Mouse (Mus musculus) urinary bladder, postnatal 14 days (tissue): ENCODE measurements around the gene Clp1.
A peak's percentile ranks its signal among the peaks of the same experiment; 100 is the strongest.

Source experiments
- DNase-seq: peaks from one replicate; pipeline ENCODE4 v3.0.0; 2021; ENCODE audit warnings: low spot score

Clp1 gene

DNA sequence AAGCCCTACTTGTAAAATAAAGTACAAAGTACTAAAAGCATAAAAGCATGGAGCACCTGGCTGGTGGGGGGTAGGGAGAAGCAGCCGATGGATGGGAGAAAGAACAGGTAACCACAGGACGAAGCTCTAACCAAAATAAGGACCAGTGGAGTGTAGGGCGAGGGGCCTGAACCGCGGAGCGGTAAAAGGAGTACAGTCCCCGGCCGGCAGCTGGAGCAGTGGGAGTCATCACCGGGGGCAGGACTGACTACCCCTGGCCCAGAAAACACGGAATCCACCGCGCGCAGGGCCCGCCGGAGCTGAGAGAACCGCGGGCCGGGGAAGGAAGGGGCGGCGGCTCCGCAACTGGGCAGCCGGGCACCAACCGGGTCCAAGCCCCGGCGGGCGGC, 12.7 kb downstream of the Clp1 start:
- peak; percentile 33 for DNase-seq

DNA sequence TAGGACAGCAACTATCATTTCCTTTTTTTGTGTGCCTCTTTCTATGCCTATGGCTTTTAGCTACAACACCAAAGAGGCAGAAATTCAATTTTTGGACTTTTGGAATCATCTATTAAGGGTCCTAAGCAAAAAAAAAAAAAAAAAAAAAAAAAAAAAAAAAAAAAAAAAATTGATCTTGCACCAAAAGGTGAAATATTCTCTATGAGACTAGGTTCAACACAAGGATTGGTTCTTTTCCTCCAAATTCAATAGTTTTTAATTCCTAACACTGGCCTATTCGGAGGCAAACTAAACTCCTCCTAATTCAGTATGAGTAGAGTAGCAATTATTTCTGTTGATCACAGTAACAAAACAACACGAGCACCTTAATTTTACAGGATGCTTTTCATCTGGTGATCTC, 15.3 kb downstream of the Clp1 start:
- no peak for DNase-seq

DNA sequence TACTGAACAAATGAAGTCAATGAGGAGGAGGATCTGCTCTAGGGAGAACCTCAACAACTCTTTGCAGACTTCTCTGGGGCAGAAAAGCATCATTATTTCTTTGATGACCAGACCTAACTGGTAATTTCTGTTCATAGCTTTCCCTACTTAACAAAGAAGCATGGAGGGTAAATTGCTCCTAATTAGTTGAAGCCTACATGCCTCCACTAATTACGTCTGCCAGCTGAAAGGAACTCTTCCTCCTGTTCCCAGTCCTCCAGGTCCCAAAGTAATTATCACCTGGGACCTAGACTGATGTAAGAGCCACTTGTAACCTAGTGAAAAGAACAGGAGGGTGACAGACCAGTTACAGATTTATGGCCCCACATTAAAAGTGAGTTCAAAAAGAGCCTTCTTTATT, 19.6 kb downstream of the Clp1 start:
- no peak for DNase-seq

DNA sequence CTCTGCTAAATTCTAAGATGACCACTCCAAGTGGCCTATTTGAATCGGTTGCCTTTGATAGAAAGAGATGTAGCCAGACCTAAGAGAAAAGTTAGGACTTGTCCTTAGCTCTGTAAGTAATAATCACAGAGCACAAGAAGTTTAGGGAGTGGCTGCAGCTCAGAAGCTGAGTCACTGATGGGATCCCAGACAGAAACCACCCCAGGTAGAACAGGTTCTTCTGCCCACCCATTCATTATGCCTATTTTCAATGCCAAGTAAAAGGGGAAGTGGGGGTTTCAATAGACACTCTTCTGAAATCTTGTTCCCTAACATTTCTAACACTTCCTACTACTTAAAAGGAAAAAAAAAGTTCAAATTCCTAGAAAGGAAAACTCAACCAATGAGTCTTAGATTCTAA, 21.9 kb downstream of the Clp1 start:
- DNase-seq, result peak; percentile 41

DNA sequence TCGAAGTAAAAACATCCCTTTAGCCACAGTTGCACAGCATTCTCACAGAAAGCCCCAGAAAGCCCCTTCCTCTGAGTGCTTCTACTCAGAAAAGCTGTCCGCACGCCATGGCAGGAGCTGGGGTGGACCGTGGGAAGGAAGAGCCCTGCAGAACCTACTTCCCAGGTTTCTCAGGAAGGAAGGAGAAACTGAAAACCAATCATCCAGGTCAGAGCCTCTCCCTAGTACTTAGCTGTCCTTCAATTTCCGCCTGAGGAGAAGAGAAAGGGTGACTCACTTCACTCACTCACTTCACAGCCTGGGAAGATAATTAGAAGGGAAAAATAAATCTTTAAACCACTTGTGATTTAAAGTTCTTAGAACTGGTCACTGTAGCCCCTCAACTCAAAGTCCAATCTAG, 22.8 kb downstream of the Clp1 start:
- DNase-seq, result no peak

DNA sequence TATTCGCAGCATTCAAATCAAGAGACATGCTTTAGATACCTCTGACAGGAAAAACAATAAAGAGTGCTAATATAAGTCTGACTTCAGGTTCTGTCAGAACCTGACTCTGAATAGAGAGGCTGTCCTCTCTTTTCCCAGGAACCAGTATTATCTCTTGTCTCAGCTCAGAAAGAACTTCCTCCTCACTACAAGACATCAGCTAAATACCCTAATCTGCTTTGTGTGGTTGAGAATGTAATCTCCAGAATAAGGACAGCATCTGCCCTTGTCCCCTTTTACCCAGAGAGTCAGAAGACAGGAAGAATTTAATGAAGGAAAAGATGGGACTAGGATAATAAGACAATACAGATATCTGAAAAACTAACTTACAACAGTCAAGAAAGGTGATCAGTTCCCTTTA, 23.7 kb downstream of the Clp1 start:
- no peak for DNase-seq

DNA sequence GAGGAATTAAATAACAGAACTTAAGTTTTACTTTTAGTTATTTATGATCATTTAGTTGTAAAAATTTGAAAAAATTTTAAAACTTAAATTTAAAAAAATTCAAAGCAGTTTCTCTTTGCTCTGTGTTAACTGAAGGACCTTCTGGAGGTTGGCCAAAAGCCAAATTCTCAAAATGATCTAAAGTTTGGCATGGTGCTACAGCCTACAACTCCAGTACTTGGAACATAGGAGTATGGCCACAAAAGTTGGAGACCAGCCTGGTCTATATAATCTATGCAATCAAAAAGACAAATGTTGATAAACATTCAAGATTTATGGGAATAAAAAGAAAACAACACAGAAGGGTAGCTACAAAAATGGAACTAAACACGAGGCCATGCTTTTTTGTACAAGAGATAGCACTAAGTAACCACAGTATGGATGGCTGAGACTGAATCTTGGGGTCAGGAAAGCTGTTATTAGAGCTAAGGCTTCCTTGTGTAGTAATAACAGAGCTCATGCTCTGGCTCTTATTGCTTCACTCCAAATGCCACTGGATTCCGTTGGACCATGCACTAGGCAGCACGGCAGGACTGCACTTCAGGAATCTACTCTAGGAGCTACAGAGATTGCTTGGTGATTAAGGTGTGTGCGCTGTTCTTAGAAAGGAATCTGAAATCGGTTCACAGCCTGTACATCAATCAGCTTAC, 32.0 kb downstream of the Clp1 start:
- no peak for DNase-seq

DNA sequence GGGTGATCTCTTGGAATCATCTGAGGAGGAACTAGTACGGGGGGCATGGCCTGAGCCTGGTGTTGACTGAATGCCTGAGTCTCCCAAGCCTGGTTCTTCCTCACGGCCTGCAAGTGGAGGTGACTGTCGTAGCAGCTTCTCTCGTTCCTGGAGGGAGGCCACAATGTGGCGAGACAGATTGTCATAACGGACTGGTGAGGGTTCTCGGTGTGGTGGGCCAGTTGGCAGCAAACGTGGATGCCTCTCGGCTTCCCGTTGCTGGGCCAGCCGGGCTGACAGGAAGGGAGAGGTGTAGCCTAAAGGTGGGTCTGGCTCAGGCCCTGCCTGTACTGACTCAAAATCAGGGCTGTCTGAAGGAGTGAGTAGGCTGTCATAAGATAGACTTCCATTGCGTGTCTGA, 37.1 kb downstream of the Clp1 start:
- DNase-seq, result no peak

DNA sequence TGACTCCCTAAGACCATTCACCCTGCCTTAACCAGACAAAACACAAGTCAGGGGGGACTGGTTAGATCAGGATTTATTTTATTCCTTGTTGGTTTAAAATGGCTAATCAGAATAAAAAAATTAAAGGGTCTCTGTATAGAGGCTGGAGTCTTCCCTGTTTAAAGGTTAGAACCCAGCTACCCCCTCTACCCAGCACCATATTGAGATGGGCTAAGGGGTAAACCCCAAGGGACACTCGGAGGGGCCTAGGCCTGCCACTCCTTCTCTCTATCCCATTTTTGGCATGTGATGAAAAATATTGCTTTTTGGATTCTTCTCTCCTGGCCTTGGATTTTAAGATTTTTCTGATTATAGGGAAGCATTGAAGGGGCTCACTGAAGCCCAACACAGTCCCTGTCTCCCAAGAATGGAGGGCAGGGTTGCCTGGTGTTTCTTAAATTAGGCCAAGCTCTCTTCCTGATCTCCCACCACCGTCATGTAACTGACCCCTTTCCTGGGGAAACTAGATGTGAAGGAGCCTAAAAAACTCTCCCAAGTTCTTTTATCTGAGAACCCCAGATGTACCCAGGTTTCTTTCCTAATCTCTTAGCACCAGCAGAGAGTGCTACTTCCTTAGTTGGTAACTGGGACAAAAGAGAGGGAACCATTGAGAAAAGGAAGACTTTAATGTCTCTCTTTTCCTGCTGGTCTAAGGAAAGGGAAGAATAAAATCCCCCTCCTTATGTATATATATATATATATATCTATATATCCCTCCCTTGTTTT, 38.9 kb downstream of the Clp1 start:
- no peak for DNase-seq

DNA sequence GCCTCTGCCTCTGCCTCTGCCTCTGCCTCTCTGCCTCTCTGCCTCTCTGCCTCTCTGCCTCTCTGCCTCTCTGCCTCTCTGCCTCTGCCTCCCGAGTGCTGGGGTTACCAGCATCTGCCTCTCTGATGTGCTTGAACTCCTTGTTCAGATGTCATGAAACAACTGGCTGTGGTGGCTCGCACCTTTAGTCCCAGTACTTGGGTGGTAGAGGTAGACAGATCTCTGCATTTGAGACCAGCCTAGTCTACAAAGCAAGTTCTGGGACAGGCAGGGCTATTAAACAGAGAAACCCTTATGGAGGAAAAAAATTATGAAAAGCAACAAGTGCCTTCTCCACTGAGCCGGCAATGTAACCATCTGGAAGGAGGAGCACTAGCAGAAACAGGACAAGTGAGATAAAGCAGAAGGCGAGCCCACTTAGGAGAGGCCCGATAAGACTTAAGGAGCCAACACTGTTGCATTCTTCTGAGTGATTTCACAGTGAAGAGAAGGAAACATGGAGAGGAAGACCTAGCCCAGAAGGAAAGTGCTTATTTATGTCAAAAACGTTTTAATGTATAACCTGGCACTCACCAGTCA, 44.5 kb downstream of the Clp1 start:
- DNase-seq, result no peak

DNA sequence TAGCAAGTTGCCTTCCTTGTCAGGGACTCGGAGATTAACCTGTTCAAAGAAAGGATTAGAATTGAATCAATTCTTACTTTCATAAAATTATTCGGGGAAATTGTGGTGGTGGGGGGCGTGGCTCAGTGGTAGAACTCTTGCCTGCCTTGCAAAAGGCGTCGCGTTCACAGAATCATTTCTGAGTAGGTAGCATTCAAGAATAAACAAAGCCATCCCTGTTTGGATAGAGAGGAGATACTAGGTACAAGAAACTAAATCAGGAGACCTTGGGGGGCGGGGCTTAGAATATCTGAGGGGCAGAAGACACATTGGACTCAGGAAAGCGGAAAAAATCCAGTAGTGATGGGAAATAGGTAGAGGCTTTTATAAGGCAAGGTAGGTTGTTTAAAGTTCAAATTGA, 48.1 kb downstream of the Clp1 start, which contains the start of gene Tmx2:
TSS of gene Tmx2 (minus strand) at position 125 of the 400 bp plus-strand sequence.
- no peak for DNase-seq

DNA sequence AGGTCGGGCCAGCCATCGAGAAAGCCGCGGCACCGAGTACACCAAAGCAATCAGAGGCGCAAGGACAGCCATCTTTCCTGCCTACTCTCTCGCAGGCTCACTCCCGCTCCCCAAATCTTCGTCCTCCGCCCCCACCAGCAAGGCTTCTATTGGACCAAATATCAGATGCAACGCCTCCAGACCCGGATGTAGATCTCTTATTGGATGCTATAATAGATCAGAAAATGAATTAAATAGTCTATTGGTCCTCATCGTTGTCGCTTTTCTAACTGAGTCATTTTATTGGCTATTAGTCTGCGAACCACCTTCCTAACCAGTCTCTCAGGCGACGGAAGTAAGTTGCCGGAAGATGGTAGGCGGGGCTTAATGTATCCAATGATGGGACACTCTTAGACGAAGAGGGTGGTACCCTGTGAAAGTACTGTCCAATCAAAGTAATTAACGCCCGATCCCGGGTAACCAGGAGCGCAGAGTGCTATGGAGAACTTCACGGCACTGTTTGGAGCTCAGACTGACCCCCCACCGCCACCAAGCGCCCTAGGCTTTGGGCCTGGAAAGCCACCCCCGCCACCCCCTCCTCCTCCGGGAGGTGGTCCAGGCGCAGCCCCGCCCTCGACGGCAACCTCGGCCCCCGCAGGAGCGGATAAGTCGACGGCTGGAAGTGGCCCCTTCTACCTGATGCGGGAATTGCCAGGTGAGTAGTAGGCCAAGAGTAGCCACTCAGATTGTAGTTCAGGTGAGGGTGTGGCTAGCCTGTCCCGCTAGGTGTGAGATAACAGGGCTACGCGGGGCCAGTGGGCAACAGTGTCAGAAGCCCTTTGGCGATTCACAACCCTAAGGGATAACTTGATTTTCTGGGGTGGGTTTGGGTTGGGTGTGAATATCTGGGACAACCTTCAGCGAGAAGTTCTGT, 48.9 kb downstream of the Clp1 start, which contains the start of the genes Gm28635 and Med19:
TSS of gene Gm28635 (minus strand) at position 74 of the 913 bp plus-strand sequence.
TSS of gene Med19 (plus strand) at position 435 of the 913 bp plus-strand sequence.
- DNase-seq, result peak; percentile 94

DNA sequence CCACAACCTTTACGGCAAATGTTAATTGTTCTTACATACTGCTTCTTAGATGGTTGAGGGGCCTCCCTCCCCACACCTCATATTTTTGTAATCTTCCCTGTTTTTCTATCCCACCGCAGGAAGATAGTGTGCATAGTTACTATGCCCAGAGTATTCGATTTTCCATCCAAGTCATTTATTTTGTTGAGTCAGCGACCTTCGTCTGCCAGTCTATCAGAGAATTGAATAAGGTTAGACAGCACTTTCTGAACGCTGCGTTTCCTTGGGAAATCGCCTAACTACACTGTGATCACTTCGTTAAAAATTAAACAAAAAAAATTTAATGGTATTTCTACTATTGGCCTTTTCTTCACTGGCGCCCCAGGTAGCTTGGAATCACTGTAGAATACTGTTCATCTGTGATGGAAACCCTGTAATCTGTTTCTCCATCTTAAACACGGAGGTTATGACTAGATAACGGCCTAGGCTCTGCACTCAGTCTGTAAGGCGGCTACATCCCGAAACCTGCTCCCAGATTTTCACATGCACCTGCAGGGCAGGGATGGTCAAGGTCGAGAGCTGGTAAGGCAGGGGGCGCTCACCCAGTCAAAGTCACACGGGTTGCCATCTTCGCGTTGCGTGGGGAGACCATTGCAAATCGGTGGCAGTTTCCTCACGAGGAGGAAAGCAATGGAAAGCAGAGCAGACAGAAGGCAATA, 49.7 kb downstream of the Clp1 start:
- no peak for DNase-seq
